Mouse (Mus musculus) testis, adult 2 months (tissue): ENCODE measurements at regions not wholly inside any gene's neighbourhood (a gene's known extent, or its start where the extent isn't known, plus 50 kb on each side); places are given as distances from the start of the nearest gene placed in this dataset.

Experiments used
- CTCF ChIP-seq: fragments of 200-500 bp; IDR thresholded peaks from 2 replicates; pipeline ENCODE4 v1.5.1; 2012; ENCODE audit warnings: low read depth, mild to moderate bottlenecking, inconsistent platforms, low read length, moderate library complexity; ENCODE audit not compliant: control insufficient read depth, insufficient read depth, insufficient replicate concordance
- POLR2A ChIP-seq: fragments of 200-500 bp; IDR thresholded peaks from 2 replicates; pipeline ENCODE4 v1.6.1; 2012; ENCODE audit warnings: low read depth, mild to moderate bottlenecking, inconsistent platforms, low read length, moderate library complexity; ENCODE audit not compliant: control insufficient read depth

- no peak for TF ChIP-seq CTCF
- TF ChIP-seq POLR2A = no peak
Measured at GRCm38 (mm10) chr15:96884901-96885300, 170.9 kb downstream of the Slc38a4 start.
